Mouse (Mus musculus) embryonic fibroblast, embryonic 13.5 days (primary cell): ENCODE measurements around the gene Synm.
A peak's percentile ranks its signal among the peaks of the same experiment; 100 is the strongest.

Experiments
- CTCF ChIP-seq: IDR thresholded peaks from 2 replicates; pipeline ENCODE4 v1.5.1; 2011; ENCODE audit warnings: mild to moderate bottlenecking, control low read depth, low read length, moderate library complexity, borderline replicate concordance; ENCODE audit not compliant: insufficient read depth
- POLR2A ChIP-seq: IDR thresholded peaks from 2 replicates; pipeline ENCODE4 v1.6.1; 2011; ENCODE audit warnings: low read depth, mild to moderate bottlenecking, control low read depth, low read length, moderate library complexity

DNA sequence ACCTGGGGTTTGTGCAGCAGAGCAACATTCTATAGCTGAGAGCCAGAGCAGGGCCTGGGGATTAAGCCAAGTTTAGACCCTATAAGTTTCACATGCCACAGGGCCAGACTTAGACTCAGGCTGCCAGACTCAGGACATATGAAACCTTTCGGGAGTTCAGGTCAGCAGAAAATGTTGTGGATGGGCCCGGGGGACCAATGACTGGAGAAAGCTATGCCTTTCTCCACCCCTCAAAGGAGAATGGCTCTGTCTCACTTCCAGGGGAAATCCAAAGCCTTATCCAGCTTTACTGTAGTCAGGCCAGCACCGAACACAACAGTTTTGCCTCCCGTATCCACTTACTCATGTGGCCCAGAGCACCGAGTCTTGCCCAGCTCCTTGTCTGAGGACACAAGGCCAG, 18.7 kb downstream of the Synm start:
- TF ChIP-seq CTCF = no peak
- 0 out of 2 replicates have a peak, but pooled peaks have one; percentile 8 for TF ChIP-seq POLR2A
